Mouse (Mus musculus) layer of hippocampus, adult 8-10 months (tissue): ENCODE measurements around the gene Cwc27. TPM values are rescaled to one million over a fixed set of nuclear protein-coding genes. Genes with fewer than 3 reads are reported as not detected.

Source experiments
- DNase-seq, 2 experiments: peaks; one replicate each; pipeline ENCODE4 v3.0.0; 2022; ENCODE audit warnings: low spot score in 2 of 2
- total RNA-seq, 4 experiments: library from RNA; stranded (reverse); gene quantifications; 2 replicates each; pipeline ENCODE4 v1.2.4; 2022

Gene Cwc27
- total RNA-seq, result 10 to 100 TPM; 16.5 to 23.9 (median 21.1) TPM

GRCm38 (mm10) chr13:104816635-104817571, at the start of gene Cwc27:
Gene Cwc27, minus strand, starts transcription at chr13:104817142.
- peak; percentile 71 to 84 for DNase-seq

DNA sequence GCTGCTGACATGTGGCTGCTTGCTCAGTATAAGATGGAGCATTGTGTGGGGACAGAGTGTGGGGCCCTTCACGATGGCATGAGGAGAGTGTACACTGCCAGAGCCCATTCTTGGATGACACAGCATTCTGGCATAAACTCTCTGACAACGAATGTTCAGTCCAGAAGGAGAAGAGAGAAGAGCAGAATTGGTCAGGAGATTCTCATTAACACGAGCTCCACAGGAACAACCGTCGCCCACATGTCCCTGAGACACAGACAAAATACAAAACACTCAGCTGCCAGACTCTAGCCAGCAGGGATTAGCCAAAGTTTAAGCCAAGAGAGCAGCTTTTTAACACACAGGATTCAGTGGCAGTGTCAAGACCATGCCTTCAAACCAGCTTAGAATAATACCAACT, 49.8 kb upstream of the Cwc27 start:
- no peak for DNase-seq

GRCm38 (mm10) chr13:104863127-104863979, 46.4 kb upstream of the Cwc27 start, which contains the start of gene Shisal2b:
Gene Shisal2b, minus strand, starts transcription at chr13:104863893.
- DNase-seq, result no peak

GRCm38 (mm10) chr13:104853645-104854044, 36.7 kb upstream of the Cwc27 start:
- no peak for DNase-seq

GRCm38 (mm10) chr13:104843295-104844089, 26.6 kb upstream of the Cwc27 start:
- DNase-seq, result no peak

- DNase-seq, result no peak
Measured at GRCm38 (mm10) chr13:104841937-104842336, 25.0 kb upstream of the Cwc27 start.

- DNase-seq, result no peak
Measured at GRCm38 (mm10) chr13:104837628-104838027, 20.7 kb upstream of the Cwc27 start.

DNA sequence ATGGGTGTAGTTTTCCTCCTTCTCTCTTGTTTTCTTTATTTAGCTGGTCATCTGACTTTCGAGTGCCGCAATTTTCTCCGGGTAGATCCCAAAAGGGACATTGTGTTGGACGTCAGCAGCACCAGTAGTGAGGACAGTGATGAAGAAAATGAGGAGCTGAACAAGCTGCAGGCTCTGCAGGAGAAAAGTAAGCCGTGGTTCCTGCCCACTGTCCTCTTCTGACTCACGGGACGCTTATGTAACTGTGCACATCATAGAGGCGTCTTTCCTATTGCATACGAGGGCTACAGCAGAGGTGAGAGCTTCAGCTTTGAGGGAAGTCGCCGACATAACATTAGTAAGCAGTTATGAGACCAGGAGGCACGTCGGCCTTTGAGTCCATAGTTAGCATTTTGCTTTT, 15.9 kb upstream of the Cwc27 start:
- no peak for DNase-seq

- no peak for DNase-seq
Measured at GRCm38 (mm10) chr13:104825470-104825869, 8.5 kb upstream of the Cwc27 start.

GRCm38 (mm10) chr13:104822411-104822838, 5.5 kb upstream of the Cwc27 start:
- no peak for DNase-seq

DNA sequence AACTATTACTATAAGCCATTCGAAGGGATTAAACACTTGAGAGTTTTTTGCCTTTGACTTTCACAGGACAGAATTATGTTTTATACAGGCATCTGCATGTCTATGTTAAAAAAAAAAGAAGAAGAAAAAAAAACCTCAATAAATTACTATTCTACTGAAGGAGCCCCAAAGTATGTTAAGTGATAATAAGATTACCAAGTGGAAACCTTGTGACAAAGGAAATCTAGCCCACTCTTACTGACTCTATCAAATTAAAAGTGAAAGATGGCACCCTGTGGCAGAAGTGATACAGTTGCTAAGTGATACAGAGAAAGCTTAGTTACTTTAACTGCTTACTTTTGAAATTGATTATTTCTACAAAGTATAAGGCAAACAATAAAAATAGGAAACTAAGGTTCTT, 5.0 kb upstream of the Cwc27 start:
- no peak for DNase-seq

GRCm38 (mm10) chr13:104821192-104821591, 4.2 kb upstream of the Cwc27 start:
- no peak for DNase-seq

DNA sequence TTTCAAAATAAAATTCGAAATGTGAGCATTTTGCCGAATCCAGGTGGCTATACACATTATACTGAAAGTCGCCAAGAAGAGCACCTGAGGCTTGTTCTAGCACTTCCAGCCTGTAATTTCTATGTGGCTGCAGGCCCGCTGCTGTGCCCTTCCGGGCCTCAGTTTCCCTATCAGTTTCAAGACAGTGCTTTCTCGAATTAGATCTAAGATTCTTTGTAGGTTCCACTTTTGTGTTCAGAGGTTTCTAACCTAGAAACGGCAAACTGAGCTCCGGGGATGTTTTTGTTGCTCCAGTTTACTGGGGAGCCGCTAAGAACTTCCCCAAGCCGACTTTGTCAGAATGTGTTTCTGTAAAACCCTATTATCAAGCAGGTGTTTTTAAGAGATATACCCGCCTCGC, 754 bp upstream of the Cwc27 start:
- no peak for DNase-seq

- no peak for DNase-seq
Measured at GRCm38 (mm10) chr13:104816270-104816634, 690 bp downstream of the Cwc27 start.

DNA sequence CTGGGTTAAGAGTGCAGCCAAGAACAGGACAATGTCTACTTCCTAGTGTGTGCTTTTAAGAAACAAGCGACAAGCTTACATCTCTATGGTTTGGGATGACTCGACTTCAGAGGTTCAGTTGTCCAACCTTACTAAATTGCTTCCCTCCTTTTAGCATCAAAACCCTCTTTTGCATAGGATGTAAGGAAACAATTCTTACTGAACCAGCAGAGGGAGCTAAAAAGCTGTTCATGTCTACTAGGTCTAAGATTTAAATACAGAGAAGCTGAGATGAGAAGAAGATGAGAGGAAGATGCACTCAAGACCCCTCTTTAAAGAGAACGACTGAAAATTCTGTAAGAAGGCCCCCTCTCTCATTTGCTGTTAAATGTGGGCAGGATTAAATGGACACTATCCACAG, 11.3 kb downstream of the Cwc27 start:
- no peak for DNase-seq

GRCm38 (mm10) chr13:104799566-104800182, 17.3 kb downstream of the Cwc27 start:
- DNase-seq, result no peak

DNA sequence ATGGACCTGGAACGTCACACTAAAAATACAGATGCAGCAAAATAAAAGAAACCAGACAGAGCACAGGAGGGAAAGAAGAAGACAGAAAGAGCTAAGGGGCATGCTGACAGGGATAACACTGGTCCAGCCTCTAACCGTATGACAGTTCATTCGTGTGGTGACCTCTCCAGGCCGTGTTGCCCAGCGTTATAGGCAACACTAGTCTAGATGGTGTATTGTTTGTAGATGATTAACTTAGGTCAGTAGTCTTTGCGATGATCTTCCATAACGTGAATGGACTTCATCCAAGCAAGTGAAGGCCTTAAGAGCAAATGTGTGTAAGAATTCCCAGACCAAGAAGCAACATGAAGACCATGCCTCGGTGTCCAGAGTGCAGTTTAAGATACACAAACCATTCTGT, 17.9 kb downstream of the Cwc27 start:
- DNase-seq, result no peak

DNA sequence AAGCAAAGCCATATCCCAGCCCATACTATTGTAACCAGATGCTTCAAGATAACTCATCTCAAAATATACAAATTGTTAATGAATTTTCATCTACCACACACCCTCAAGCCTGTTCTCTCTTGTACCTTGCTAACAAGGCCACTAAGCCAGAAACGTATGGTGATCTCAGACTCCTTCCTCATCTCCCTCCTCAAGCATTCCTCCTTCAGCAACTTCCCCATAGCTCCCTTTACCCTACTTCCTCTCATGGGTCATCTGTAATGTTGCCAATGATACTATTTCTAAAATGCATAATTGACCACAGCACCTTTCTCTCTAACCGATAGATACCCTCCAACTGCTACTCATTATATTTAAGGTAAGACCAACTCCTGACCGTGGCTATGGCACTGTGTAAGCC, 22.5 kb downstream of the Cwc27 start:
- DNase-seq, result no peak

- no peak for DNase-seq
Measured at GRCm38 (mm10) chr13:104792184-104792583, 24.8 kb downstream of the Cwc27 start, which contains the start of gene Srek1ip1. Gene Srek1ip1, plus strand, starts transcription at chr13:104792484.

GRCm38 (mm10) chr13:104789663-104790062, 27.3 kb downstream of the Cwc27 start:
- no peak for DNase-seq

- DNase-seq, result no peak
Measured at GRCm38 (mm10) chr13:104787260-104787659, 29.7 kb downstream of the Cwc27 start.
